Mouse (Mus musculus) C2C12 (cell line): ENCODE measurements around the gene Notch4.

ENCODE experiments used
- CTCF ChIP-seq: IDR thresholded peaks from one replicate; pipeline ENCODE4 v1.5.1; 2011; ENCODE audit not compliant: control insufficient read depth, insufficient read depth, insufficient read length
- FOSL1 ChIP-seq: IDR thresholded peaks from one replicate; pipeline ENCODE4 v1.8.0; 2011; ENCODE audit warnings: mild to moderate bottlenecking, low read length; ENCODE audit not compliant: poor library complexity, insufficient read depth, severe bottlenecking
- MYOD1 ChIP-seq: IDR thresholded peaks from one replicate; pipeline ENCODE4 v1.6.1; 2011; ENCODE audit warnings: low read depth; ENCODE audit not compliant: control insufficient read depth, insufficient read length

DNA sequence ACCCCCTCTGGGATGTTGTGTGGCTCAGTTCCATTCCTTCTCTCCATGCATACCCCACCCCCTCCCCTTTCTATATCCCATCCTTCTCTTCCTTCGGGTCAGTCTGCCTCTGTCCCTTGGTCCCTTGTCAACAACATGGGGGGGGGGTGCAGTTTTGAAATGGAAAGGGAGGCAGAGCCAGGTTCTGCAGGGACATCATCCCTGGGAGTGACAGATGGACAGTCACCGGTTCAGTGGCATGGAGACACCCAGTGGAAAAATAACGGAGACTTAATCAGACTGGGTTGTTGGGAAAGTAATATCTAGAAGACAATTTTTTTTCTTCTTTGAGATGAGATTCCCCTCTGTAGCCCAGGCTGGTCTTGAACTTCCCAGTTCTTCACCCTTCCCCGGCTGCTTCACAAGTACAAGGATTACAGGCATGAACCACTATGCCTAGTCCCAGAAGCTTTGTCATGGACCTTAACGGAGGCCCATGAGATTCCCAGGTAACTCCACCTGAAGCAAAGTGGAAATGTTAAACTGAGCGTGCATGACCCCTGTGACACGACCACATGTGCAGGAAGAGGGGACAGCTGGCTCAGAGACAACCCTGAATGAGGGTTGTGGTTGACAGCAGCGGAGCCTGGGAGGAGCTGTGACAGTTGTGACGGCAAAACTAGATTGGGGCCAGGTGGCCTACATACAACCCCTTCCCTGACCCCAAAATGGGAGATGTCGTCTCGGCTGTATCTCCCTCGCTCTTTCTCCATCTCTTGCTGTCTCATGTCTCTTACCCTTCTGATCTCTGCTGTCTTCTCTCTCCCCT, 65.9 kb downstream of the Notch4 start:
- TF ChIP-seq FOSL1 (no peak), CTCF (no peak), MYOD1 (no peak)
